Mouse (Mus musculus) brain, embryonic 14.5 days (tissue): Measurements from ENCODE around the gene Tyrp1. TPM values are rescaled to one million over a fixed set of nuclear protein-coding genes. Genes with fewer than 3 reads are reported as not detected.
A peak's percentile ranks its signal among the peaks of the same experiment; 100 is the strongest.

Source experiments
- DNase-seq: peaks from one replicate; pipeline ENCODE4 v3.0.0-alpha.2; 2011; ENCODE audit warnings: low read depth
- CTCF ChIP-seq: fragments of 200-500 bp; IDR thresholded peaks from 2 replicates; pipeline ENCODE4 v1.5.1; 2012; ENCODE audit warnings: inconsistent platforms, mild to moderate bottlenecking, moderate library complexity, borderline replicate concordance; ENCODE audit not compliant: insufficient read depth, insufficient read length; ENCODE audit errors: extremely low read depth
- POLR2A ChIP-seq: fragments of 200-500 bp; IDR thresholded peaks from 2 replicates; pipeline ENCODE4 v1.6.1; 2012; ENCODE audit warnings: mild to moderate bottlenecking, inconsistent platforms, borderline replicate concordance; ENCODE audit not compliant: poor library complexity, insufficient read depth, insufficient read length, severe bottlenecking; ENCODE audit errors: extremely low read depth
- polyA plus RNA-seq: library from polyadenylated mRNA; depleted of rRNA; stranded (reverse); fragments of >200 nt; gene quantifications from 2 replicates; pipeline ENCODE4 v1.2.3, GENCODE M21; 2012; rRNA removed

Gene Tyrp1
- polyA plus RNA-seq, 1 experiment: 0.11 TPM

DNA sequence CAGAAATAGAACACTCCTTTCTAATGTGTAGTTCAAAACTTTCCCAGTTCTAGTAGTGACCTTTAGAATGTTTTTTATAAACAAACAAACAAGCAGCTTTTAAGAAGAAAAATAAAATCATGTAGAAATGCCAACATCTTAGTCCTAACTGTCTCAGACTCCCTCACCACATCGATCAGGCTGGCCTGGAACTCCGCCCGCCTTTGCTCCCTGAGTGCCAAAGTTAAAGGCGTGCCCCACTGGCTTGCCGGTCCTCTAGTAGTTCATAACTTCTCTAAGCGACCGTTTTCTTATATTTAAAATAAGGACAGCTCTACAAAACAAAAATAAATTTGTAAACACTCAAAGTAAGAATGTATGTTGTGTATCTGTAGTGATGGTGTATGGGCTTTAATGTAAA, 30.0 kb downstream of the Tyrp1 start:
- DNase-seq: no peak
- TF ChIP-seq POLR2A (no peak), CTCF (no peak)

DNA sequence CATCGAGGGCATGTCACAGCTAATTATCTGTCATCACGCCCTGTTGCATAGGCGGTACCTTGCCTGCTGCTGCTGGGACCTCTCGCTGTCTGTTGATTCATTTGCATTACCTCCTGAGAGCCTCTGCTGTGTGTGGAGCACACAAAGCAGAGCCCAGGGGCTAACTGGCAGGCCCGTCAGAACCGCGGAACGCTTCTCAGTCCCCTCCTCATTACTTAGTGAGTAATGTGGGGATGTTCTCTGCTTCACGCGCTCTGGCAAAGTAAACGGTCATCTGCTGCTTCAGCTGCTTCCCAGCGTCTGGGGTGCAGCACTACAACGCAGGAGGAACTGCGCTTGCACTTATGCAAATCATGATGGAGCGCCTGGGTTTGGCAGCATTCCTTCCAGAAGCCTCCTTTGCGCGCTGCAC, 30.6 kb downstream of the Tyrp1 start:
- no peak for TF ChIP-seq POLR2A
- no peak; the same call in 1 of the 2 replicates for TF ChIP-seq CTCF
- DNase-seq: peak; percentile 94

DNA sequence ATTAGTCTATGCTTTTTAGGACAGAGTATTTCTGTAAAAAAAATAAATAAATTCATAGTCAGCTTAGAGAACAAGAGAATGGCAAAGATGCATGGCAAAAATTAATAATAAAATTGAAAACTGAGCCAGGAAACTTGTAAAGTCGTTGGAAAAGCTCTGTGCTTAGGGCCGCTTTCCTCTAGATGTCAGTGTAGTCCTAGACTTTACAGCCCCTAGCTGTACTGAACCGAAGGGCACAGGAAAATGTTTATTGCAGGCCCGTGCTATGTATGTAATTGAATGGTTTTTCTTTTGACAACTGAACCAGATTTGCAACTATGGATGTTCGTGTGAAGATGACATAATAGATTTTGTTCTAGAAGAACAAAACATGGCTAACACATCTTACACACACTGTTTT, 32.1 kb downstream of the Tyrp1 start:
- TF ChIP-seq CTCF (peak; percentile 74), POLR2A (no peak)
- DNase-seq: peak; percentile 82

DNA sequence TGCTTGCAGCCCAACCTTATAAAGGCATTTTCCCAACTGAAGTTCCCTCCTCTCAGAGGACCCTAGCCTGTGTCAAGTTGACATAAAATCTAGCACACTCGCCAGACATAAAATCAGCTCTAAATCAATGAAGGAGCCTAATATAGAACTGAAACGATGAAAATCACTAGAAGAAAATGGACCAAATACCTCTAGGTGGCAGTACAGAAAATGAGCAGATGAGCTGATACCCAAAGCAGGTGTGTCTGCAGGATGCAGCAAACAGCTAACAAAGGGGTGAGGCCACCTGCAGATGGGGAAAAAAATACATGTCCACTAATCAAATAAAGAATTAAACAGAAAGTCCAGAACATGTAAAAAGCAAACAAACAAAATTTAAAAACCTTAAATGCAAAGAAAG, 35.7 kb downstream of the Tyrp1 start:
- DNase-seq: peak; percentile 18

DNA sequence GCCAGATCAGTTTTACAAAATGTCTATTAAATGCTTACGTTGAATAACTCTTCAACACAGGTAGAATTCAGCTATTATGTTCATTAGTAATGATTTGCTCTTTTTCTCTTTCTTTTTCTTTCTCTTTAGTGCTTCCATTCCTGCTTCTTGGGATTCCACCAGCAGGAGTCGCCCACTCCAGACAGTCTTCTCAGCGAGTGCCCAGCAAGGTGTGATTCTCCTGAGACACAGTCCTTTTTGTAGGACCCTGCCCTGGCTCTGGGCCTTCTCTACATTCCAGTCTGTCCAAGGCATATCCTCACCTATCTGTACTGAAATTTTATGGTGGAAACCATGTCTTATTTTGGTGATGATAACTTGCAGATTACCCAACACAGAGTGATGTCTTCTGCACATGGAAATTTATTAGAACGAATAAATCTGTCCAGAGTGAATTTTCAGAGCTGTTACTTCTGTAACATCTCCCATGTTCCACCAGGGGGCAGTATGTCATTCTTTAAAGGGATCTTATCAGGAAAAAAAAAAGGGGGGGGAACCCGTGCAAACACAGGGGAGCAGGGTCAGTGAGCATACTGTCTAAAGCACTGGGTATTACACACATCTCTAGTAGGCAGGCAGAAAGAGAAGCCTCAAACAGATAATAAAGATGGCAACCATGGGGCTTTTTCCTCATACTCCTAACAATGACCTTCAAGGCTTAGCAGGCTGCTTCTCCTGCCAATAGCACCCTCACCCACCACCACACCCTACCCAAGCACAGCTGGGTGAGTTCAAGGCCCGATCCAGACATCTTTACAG, 39.1 kb downstream of the Tyrp1 start:
- TF ChIP-seq CTCF: peak; percentile 41; the same call in 1 of the 2 replicates
- no peak for TF ChIP-seq POLR2A
- peak; percentile 69 for DNase-seq

More for the DNA sequence above, 35.7 kb downstream of the Tyrp1 start:
- TF ChIP-seq CTCF: no peak
- TF ChIP-seq POLR2A: no peak

DNA sequence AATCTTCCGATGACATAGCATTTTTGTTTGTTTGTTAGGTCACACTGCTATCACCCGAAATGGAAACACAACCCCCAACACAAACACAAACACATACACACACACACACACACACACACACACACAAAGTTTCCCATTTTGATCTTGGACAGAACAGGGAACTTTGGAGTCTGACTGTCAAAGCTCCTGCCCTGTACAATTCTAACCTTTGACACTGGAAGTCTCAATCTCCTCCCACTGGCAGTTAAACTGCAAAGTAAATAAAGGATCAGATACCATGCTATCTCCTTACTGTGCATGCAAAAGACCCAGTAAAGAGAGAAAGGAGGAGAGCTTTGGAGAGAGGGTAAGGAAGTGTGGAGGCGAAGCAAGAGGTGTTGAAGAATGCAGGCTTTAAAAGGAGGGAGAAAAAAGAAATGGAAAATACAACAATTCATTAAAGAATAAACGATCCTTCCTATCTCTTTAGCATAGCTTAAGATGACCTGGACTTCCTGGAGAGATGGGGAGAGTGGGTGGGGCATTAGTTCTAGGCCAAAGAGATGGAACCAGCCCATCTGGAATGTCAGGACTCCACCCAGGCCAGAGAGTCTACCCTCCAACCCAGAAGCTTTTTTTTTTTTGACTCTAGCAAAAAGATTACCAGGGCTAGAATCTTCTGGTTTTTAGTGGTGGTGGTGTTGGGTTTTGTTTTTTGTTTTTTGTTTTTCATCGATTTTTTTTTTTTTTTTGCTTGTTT, 40.4 kb downstream of the Tyrp1 start:
- no peak for DNase-seq
- TF ChIP-seq CTCF (no peak), POLR2A (no peak)

DNA sequence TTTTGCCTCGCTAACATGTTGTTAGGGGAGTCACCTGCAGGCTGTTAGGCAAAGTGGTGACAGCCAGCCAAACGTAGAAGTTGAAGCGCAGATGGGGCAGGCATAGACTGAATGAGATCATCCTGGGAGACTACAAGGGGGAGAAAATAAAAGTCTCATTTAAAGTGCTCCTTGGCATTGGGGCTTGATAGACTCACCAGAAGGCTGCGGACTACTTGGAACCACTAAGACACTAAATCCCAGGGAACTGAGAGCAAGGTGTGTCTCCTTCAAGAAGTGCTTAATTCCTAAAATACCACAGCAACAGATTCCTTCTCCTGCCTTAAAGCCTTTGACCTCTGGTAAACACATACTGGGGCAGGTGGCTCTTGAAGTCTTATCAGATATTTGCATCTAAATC, 41.1 kb downstream of the Tyrp1 start:
- TF ChIP-seq CTCF (no peak), POLR2A (no peak)
- no peak for DNase-seq

DNA sequence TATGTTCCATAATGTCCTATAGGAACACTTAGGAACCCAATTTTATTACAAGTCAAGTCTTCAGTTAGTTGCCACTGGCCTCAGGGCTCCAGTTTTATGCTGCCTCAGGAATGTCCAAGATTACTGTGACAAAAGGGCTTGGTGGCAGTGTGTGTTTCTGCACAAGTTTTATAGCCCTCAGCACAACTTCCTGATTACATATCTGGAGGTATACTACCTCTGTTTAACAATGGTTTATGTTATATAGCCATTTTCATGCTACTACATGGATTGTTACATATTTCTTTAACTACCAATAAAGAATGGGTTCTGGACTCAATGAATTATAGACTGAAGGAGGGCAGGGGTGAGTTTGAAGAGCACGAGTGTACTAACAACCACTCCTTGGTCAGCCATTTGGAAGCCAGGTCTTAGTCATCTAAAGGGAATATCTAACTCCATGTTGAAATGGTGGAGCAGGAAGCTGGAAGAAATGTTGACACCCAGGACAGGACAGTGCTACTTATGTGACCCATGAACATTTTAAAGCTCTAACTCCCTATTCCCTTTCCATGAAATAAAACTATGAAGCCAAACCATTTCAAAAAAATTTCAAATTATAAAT, 48.2 kb downstream of the Tyrp1 start:
- DNase-seq: no peak
- TF ChIP-seq CTCF: no peak
- no peak for TF ChIP-seq POLR2A

DNA sequence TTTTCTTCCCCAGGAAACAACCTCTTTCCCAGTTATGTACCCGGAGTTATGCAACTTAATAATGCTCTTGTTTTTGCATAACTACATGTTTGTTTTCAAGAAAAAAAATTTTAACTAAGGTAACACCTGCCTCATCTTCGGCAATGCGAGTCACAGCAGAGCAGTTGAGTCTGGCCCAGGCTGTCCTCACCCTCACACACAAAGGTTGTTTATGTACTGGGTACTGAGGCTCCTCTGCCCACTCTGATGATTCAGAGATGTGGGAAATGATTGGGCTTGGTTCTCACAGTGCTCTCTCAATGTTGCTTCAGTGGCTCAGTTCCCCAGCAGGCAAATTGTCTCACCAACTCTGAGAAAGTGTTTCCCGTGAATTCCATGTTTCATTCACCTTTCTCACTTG, 52.7 kb downstream of the Tyrp1 start:
- DNase-seq: no peak
- no peak for TF ChIP-seq POLR2A
- no peak for TF ChIP-seq CTCF

DNA sequence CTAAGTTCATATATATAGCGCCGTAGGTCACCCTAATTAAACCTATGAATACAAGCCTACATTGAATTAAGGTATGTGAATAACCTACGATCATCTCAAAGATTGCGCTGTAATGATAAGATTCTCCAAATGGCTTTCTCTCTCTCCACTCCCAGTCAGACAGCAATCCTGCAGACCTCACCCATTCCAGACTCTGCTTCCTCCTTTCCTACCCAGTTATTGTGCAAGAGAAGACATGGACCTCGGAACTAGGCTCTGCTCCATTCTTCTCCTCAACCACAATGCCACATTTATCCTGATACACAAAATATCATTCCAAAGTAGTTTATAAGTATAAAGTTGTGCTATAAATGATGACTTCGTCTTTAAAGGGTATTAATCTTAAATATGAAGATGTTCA, 57.1 kb downstream of the Tyrp1 start:
- no peak for TF ChIP-seq POLR2A
- TF ChIP-seq CTCF: no peak
- no peak for DNase-seq

DNA sequence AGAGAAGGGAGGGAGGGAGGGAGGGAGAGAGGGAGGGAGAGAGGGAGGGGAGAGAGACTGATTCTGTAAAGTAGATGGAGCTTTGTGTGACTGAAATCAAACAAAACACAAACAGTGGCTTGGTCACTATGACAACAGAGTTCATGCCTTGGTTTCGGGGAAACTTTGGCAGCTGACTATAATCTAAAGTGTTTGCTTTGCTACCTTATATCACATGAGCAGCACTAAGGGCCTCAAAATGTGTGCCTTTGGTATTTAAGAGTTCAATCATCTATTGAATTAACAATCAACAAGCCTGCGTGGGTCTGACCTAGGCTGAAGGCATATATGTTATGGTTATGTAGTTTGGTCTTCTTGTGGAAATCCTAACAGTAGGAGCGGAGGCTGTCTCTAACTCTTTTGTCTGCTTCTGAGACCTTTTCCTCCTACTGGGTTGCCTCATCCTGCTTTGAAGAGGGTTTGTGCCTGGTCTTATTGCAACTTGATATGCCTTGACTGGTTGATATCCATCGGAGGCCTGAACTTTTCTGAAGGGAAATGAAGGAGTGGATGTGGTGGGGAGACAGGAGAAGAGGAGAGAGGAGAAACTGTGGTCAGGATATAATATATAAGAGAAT, 61.5 kb downstream of the Tyrp1 start:
- peak; percentile 27 for DNase-seq
- TF ChIP-seq CTCF (no peak), POLR2A (no peak)

Other genes starting within 250 kb of the Tyrp1 start
- gene Lurap1l, start 76.5 kb downstream of the Tyrp1 start, polyA plus RNA-seq: 4.8 and 5.4 TPM in 2 replicates